Mouse (Mus musculus): Measurements from ENCODE around the gene Dync1li1. TPM values are rescaled to one million over a fixed set of nuclear protein-coding genes. Genes with fewer than 3 reads are reported as not detected.
"Not testable (repeated sequence)": the region's sequence is repeated elsewhere in the genome, so short reads cannot be mapped to it uniquely, and the experiment has no call there.

The Dync1li1 gene
- total RNA-seq, 2 experiments from 2014 or later = 92.8 to 101 TPM

DNA sequence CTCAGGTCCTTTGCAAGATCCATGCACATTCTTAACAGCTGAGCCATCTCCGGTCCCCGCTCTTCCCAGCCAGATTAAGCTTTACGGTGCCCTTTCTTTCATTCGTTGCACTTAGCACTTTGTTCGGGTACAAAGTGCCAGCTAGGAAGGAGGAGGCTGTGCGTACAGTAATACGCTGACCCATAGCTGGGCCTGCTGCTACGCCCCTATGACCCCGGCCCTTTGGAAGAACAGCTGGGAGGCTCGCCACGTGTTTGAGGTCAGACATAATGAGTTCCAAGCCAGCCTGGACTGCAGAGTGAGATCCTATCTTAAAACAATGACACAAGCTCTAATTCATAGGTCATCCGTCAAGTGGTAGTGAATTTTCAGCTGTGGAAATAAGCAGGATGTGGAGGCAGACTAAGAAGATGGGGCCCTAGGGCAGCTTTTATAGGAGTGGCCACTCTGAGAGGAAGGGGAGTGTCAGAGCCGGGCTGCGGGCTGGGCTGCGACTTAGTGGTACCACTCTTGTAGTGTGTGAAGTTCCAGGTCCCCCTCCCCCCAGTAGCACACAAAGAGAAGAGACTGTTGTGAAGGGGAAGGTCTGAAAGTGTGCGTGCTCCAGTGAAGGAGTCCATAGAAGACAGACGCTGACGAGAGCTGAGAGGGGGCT lies 28.2 kb downstream of the Dync1li1 start:
- no peak for DNase-seq (ENCODE audit: extremely low spot score in 1 of 2, low spot score in 1 of 2)

GRCm38 (mm10) chr9:114727315-114727714 lies 38.7 kb downstream of the Dync1li1 start:
- DNase-seq (ENCODE audit: extremely low spot score in 1 of 2, low spot score in 1 of 2) = no peak

DNA sequence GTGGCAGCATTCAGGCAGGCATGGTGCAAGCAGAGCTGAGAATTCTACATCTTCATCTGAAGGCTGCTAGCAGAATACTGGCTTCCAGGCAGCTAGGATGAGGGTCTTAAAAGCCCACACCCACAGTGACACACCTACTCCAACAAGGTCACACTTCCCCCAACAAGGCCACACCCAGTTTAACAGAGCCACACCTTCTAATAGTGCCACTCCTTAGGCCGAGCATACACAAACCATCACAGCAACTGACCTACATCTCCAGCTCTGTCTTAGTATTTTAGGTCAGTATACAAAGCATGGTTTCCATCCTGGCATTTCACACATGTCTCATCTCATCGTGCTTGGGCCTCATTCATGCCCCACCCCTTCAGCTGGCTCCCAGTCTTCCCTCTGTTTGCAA lies 39.8 kb downstream of the Dync1li1 start:
- not testable (repeated sequence) for DNase-seq (ENCODE audit: extremely low spot score in 1 of 2, low spot score in 1 of 2)

- no peak for DNase-seq (ENCODE audit: extremely low spot score in 1 of 2, low spot score in 1 of 2)
Observed at GRCm38 (mm10) chr9:114729911-114730805, 41.6 kb downstream of the Dync1li1 start.

- peak; percentile 89 to 92 for DNase-seq (ENCODE audit: extremely low spot score in 1 of 2, low spot score in 1 of 2)
Observed at GRCm38 (mm10) chr9:114731011-114731755, 42.6 kb downstream of the Dync1li1 start, which contains the start of gene Cmtm6. TSS of gene Cmtm6 (plus strand) at chr9:114731116.

GRCm38 (mm10) chr9:114731871-114732682 lies 43.5 kb downstream of the Dync1li1 start:
- no peak for DNase-seq (ENCODE audit: extremely low spot score in 1 of 2, low spot score in 1 of 2)

DNA sequence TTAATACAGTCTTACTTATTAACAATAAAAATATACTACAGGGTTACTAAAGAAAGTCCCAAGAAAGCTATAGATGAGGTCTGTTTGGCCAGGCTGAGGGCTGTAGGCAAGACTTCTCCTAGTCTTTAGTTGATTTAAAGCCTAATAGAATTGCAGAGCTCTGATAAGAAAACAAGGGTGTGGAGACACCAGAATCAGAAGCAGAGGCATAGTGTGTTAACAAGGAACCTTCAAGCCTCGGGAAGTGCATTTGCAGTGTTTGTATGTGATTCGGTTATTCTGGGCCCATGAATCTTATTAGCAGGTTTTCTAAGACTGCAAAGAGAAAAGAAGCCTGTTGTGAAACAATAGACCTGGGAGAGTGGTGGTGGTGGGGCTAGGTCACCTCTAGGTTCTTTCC lies 44.6 kb downstream of the Dync1li1 start:
- no peak for DNase-seq (ENCODE audit: extremely low spot score in 1 of 2, low spot score in 1 of 2)

DNA sequence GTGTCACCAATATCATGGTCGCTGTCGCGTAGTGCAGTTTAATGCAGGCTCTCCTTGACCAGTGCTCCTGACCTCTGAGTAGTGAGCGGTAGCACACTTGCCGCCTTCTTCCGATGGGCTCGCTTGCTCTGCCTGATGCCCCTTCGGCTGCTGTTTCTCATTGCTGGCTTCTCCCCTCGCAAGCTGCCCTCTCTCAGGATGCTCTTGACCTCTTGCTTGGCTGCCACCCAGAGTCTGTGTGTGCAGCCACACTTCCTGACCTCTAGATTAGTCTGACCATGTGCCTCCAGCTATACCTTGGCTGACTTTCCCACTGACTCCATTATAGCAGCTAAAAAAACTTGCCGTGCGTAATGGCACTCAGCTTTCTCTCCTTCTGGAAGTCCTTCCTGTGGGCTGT lies 47.9 kb downstream of the Dync1li1 start:
- no peak for DNase-seq (ENCODE audit: extremely low spot score in 1 of 2, low spot score in 1 of 2)

DNA sequence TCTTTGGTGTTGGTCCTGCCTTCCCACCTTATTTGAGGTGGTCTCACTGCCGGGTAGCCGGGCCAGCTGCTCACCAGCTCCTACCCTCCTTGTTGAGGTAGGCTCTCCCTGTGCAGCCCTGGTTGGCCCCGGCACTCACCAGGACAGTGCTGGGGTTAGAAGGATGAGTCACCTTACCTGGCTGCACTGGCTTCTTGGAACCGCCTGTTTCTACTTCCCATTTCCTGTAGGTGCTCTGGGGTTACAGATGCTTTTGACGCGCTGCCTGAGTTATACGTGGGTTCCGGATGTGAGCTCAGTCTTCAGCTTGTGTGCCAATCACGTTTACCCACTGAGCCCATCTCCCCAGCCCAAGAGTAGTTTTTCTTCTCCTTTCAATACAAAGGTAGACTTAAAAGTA lies 51.7 kb downstream of the Dync1li1 start:
- no peak for DNase-seq (ENCODE audit: extremely low spot score in 1 of 2, low spot score in 1 of 2)

- DNase-seq (ENCODE audit: extremely low spot score in 1 of 2, low spot score in 1 of 2) = no peak
Observed at GRCm38 (mm10) chr9:114742731-114743130, 54.1 kb downstream of the Dync1li1 start.

GRCm38 (mm10) chr9:114745163-114745562 lies 56.6 kb downstream of the Dync1li1 start:
- DNase-seq (ENCODE audit: extremely low spot score in 1 of 2, low spot score in 1 of 2) = no peak

DNA sequence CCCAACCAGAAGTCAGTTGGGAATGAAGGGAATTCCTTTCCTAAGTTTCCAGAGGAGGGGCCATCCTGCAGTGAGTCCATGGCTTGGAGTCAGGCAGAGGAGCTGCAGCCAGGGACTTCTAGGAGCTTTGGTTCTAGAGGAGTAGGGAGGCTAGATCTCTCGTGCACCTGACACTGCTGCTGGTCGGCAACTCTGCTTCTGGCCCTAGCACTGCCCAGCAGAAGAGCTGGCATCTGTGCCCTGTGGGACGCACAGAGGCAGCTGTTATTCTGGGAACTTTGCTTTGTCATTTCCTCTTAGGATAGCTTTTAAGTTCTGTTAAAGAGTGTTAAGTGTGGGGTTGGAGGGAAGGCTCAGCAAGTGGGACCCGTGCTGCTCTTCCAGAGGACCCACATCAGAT lies 57.1 kb downstream of the Dync1li1 start:
- no peak for DNase-seq (ENCODE audit: extremely low spot score in 1 of 2, low spot score in 1 of 2)

DNA sequence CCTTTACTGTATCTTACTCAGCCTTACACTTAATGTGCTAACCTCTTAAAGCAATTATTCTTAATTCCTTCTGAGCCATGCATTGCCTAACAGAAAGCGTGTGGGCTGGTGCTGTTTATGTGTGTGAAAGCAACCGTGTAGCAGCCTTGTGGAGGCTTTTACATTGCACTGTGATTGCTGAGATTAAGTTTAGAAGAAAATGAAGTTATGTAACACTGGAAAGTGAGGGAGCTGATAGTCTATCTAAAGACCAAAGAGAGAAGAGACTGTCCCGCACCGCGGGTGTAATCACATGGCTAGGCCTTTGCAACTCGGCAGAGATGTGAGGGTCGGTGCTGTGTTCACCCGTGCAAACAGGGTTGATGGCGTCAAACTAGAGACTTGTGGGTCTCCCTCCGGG lies 58.4 kb downstream of the Dync1li1 start:
- no peak for DNase-seq (ENCODE audit: extremely low spot score in 1 of 2, low spot score in 1 of 2)

- DNase-seq (ENCODE audit: extremely low spot score in 1 of 2, low spot score in 1 of 2) = no peak
Observed at GRCm38 (mm10) chr9:114747466-114747865, 58.9 kb downstream of the Dync1li1 start.

DNA sequence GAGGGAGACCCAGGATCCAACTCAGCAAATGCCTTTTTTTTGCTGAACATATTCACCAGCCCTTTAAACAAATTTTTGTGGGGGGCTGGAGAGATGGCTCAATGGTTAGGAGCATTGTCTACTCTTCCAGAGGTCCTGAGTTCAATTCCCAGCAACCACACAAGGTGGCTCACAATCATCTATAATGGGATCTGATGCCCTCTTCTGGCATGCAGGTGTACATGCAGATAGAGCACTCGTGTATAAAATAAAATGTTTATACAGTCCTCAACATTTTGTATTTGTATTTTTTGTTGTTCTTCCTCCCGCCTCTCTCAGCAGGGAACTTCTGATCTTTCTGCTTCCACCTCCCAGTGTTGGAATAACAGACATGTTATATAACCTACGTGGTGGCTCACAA lies 63.0 kb downstream of the Dync1li1 start:
- DNase-seq (ENCODE audit: extremely low spot score in 1 of 2, low spot score in 1 of 2) = no peak

- no peak for DNase-seq (ENCODE audit: extremely low spot score in 1 of 2, low spot score in 1 of 2)
Observed at GRCm38 (mm10) chr9:114752311-114752710, 63.7 kb downstream of the Dync1li1 start.

- DNase-seq (ENCODE audit: extremely low spot score in 1 of 2, low spot score in 1 of 2) = peak; percentile 81 to 92
Observed at GRCm38 (mm10) chr9:114752863-114753484, 64.4 kb downstream of the Dync1li1 start.

DNA sequence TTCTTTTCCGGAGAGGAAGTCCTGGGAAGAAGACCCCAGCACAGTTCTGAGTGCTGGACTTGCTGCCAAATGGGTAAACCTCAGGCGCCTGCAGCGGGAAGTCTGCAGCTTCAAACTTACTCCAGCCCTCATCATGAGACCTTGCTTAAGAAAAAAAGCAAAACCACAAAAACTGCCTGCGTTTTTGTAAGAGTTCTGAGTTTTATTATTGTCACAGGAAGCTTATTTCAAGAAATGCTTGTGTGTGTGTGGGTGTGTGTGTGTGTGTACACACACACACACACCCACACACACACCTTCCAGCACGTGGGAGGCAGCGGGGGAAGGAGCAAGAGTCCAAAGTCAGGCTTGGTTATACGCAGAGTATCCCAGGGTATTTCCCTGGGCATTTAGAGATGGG lies 69.7 kb downstream of the Dync1li1 start:
- no peak for DNase-seq (ENCODE audit: extremely low spot score in 1 of 2, low spot score in 1 of 2)

DNA sequence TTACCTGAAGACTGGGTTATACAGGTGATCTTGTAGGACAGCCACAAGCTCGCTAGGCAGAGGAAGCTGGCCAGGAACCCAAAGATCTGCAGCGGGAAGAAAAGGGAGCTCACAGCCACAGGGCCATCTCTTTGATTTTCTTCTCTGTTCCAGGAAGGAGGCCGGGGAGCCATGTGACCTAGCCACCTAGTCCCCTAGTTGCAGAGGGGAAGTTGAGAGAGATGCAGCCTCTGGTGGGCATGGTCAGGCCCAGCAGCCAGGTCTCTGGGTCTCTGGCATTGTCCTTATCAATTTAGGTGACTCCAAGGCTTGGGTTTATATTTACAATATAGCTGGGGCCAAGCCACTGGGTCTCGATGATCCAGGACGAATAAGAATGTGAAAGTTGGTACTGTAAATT lies 70.2 kb downstream of the Dync1li1 start:
- DNase-seq (ENCODE audit: extremely low spot score in 1 of 2, low spot score in 1 of 2) = no peak

GRCm38 (mm10) chr9:114759886-114760285 lies 71.3 kb downstream of the Dync1li1 start:
- DNase-seq (ENCODE audit: extremely low spot score in 1 of 2, low spot score in 1 of 2) = no peak
